Mouse (Mus musculus) erythroblast, embryonic 14.5 days (primary cell): Measurements from ENCODE around the gene Sptbn4.

Experiments used
- GATA1 ChIP-seq: IDR thresholded peaks from 2 replicates; pipeline ENCODE4 v1.6.1; 2012; ENCODE audit warnings: low read length, inconsistent platforms, mixed read lengths
- TAL1 ChIP-seq: IDR thresholded peaks from 3 replicates; pipeline ENCODE4 v1.6.1; 2012; ENCODE audit warnings: low read length, inconsistent platforms, mixed read lengths

DNA sequence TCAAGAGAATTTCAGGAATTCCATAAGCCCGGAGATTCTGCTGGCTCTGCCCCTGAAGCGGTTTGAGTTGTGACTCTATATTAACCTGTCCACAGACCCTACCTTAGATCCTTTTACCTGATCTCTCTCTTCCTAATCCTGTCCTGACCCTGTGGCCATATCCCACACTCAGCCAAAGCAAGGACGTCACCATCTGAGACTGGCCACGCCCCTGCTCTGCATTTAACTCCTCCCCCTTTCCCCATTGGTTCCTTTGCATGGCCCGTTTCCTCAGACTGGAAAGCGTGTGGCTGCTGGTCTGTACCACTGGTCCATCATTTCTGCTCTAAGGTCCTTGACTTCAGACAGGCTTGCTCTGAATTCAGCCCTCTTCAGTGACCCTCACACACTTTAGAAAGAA, 102.0 kb downstream of the Sptbn4 start:
- TF ChIP-seq GATA1 (no peak), TAL1 (no peak)
